ENCODE assay signal across 8 mouse cellular contexts in the genomic region with DNA sequence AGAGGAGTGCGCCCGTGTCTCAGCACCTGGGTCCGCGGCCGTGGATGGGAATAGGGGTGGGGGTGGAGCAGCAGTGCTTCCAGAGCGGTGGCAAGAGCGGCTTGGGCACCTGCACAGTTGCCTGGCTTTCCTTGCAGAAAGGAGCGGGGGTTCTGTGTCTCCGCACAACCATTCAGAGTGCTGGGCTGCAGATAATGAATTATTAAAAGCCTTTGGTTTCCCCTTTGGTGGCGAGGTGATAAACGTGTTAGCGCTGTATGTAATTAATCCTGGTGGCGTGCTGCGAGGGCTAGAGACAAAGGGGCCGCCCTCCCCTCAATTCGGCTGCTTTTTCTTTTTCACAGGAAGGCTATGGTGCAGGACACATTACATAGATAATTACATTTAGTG. TPM values are rescaled to one million over a fixed set of nuclear protein-coding genes. Genes with fewer than 3 reads are reported as not detected.
DNase-seq lines count a peak whose midpoint lies in the region; ATAC-seq and TF ChIP-seq lines count a peak whose summit lies in the region.

No protein-coding gene starts in this region.

- no peak overlapping the region for H3K27ac ChIP-seq in cerebellum, adult 2 months (ENCODE audit: insufficient read depth, low read length)
- H3K27ac ChIP-seq in limb, embryonic 14.5 days (replicated peaks; ENCODE audit: low read depth, low read length), result no peak overlapping the region
- H3K27ac ChIP-seq in stomach, embryonic 16.5 days (ENCODE audit: low read length), result 0 out of 2 replicates have a peak overlapping the region, but pooled peaks have one; percentile 13

- H3K36me3 ChIP-seq in limb, embryonic 14.5 days (ENCODE audit: control insufficient read depth, insufficient read depth, low read length), result no peaks in the 10 kb centered on the region
- no peaks in the 10 kb centered on the region for H3K36me3 ChIP-seq in stomach, embryonic 16.5 days (ENCODE audit: control insufficient read depth, insufficient read depth, low read length)

- H3K4me1 ChIP-seq in cerebellum, adult 2 months (ENCODE audit: control insufficient read depth, insufficient read depth, low read length), result peaks cover 33% of the 10 kb centered on the region
- H3K4me1 ChIP-seq in limb, embryonic 14.5 days (ENCODE audit: control insufficient read depth, insufficient read depth, low read length), result peaks cover 15% of the 10 kb centered on the region
- H3K4me1 ChIP-seq in stomach, embryonic 16.5 days (ENCODE audit: control insufficient read depth, insufficient read depth, low read length), result peaks cover 9% of the 10 kb centered on the region; the same call in 1 of the 2 replicates

- no peaks in the 10 kb centered on the region for H3K9me3 ChIP-seq in limb, embryonic 14.5 days (ENCODE audit: control insufficient read depth, low read length)
- H3K9me3 ChIP-seq in stomach, embryonic 16.5 days (replicated peaks; ENCODE audit: control insufficient read depth, low read length), result no peaks in the 10 kb centered on the region

- peak overlapping the region; percentile 84 for H3K4me2 ChIP-seq in limb, embryonic 14.5 days (replicated peaks; ENCODE audit: low read depth, low read length, severe bottlenecking)
- peak overlapping the region; percentile 70 for H3K4me2 ChIP-seq in stomach, embryonic 16.5 days (ENCODE audit: low read depth, low read length)

- H3K27me3 ChIP-seq in cerebellum, adult 2 months (ENCODE audit: control insufficient read depth, insufficient read depth, low read length), result no peaks in the 10 kb centered on the region
- H3K27me3 ChIP-seq in limb, embryonic 14.5 days (ENCODE audit: control insufficient read depth, insufficient read depth, low read length), result peaks cover 20% of the 10 kb centered on the region; the same call in 1 of the 2 replicates
- H3K27me3 ChIP-seq in stomach, embryonic 16.5 days (ENCODE audit: control insufficient read depth, insufficient read depth, low read length), result no peaks in the 10 kb centered on the region

- no peak overlapping the region for H3K9ac ChIP-seq in limb, embryonic 14.5 days (ENCODE audit: low read depth, low read length, severe bottlenecking)
- H3K9ac ChIP-seq in stomach, embryonic 16.5 days (ENCODE audit: low read length), result peak overlapping the region; percentile 67

- WGBS in cerebellum, adult 2 months, result 5% methylated on average over 16 of the region's 16 CpGs
- WGBS in limb, embryonic 14.5 days, result 5% methylated on average over 16 of the region's 16 CpGs
- 8% methylated on average over 16 of the region's 16 CpGs for WGBS in stomach, embryonic 16.5 days

- ATAC-seq in limb, embryonic 14.5 days (ENCODE audit: low FRiP score, low read depth), result no peak
- no peak for ATAC-seq in stomach, embryonic 16.5 days (ENCODE audit: insufficient read depth, low FRiP score)

- peak overlapping the region; percentile 89 for H3K4me3 ChIP-seq in cerebellum, adult 2 months (replicated peaks; ENCODE audit: insufficient read depth, low read depth, low read length)
- H3K4me3 ChIP-seq in limb, embryonic 14.5 days (replicated peaks; ENCODE audit: low read length), result peak overlapping the region; percentile 41
- peak overlapping the region; percentile 48 for H3K4me3 ChIP-seq in stomach, embryonic 16.5 days (replicated peaks; ENCODE audit: low read length)

- no peak for DNase-seq in cerebellum, adult 2 months
- DNase-seq in cerebellum, adult 9-10 months, result no peak
- peak; percentile 70 for DNase-seq in retina, embryonic 14.5 days (ENCODE audit: low spot score)
- no peak for DNase-seq in retina, postnatal 1 day
- no peak for DNase-seq in limb, embryonic 14.5 days (ENCODE audit: low spot score)
- DNase-seq in left cerebral cortex, adult 9 months (ENCODE audit: low spot score in 2 of 2), result no peak
- DNase-seq in adrenal gland, adult (ENCODE audit: inconsistent age in 2 of 2, low spot score in 1 of 2), result no peak

- no peak for TF ChIP-seq CTCF in cerebellum, adult 2 months (IDR thresholded peaks at IDR 0.05; ENCODE audit: borderline replicate concordance, insufficient read depth, low read depth, low read length)

- no peak for TF ChIP-seq POLR2A in cerebellum, adult 2 months (IDR thresholded peaks at IDR 0.05; ENCODE audit: borderline replicate concordance, insufficient read depth, low read length)
- TF ChIP-seq POLR2A in limb, embryonic 14.5 days (IDR thresholded peaks at IDR 0.05; ENCODE audit: borderline replicate concordance, extremely low read depth, insufficient read depth, insufficient read length), result no peak

RNA-seq across cellular contexts. Expression of gene Plekha6, which starts 18.7 kb away (rescaled TPM):
- 73.7 and 77.2 TPM in 2 replicates for polyA plus RNA-seq in cerebellum, adult 2 months (2012; rRNA removed)
- 6.6 and 6.9 TPM in 2 replicates for polyA plus RNA-seq in limb, embryonic 14.5 days (2012; rRNA removed)
- 4.0 and 4.2 TPM in 2 replicates for polyA plus RNA-seq in limb, embryonic 14.5 days (2014; fragmentation: Nextera tagmentation; extraction: Ambion mirVana)
- polyA plus RNA-seq in stomach, embryonic 16.5 days (2015; fragmentation: Nextera tagmentation; extraction: Ambion mirVana), result 17.0 and 17.7 TPM in 2 replicates

RNA-seq across cellular contexts. Expression of gene Ppp1r15b, which starts 51.8 kb away (rescaled TPM):
- polyA plus RNA-seq in cerebellum, adult 2 months (2012; rRNA removed), result 31.7 and 32.1 TPM in 2 replicates
- polyA plus RNA-seq in limb, embryonic 14.5 days (2012; rRNA removed), result 29.9 and 31.0 TPM in 2 replicates
- 38.5 and 40.0 TPM in 2 replicates for polyA plus RNA-seq in limb, embryonic 14.5 days (2014; fragmentation: Nextera tagmentation; extraction: Ambion mirVana)
- 55.3 and 57.0 TPM in 2 replicates for polyA plus RNA-seq in stomach, embryonic 16.5 days (2015; fragmentation: Nextera tagmentation; extraction: Ambion mirVana)
